Mouse (Mus musculus) MEL-GATA-1-ER (cell line): ENCODE measurements around the gene Ttc33.

Source experiments
- DNase-seq: peaks from one replicate; pipeline ENCODE4 v3.0.0-alpha.2; 2012; ENCODE audit warnings: low read depth; ENCODE audit errors: extremely low read depth

The Ttc33 gene

DNA sequence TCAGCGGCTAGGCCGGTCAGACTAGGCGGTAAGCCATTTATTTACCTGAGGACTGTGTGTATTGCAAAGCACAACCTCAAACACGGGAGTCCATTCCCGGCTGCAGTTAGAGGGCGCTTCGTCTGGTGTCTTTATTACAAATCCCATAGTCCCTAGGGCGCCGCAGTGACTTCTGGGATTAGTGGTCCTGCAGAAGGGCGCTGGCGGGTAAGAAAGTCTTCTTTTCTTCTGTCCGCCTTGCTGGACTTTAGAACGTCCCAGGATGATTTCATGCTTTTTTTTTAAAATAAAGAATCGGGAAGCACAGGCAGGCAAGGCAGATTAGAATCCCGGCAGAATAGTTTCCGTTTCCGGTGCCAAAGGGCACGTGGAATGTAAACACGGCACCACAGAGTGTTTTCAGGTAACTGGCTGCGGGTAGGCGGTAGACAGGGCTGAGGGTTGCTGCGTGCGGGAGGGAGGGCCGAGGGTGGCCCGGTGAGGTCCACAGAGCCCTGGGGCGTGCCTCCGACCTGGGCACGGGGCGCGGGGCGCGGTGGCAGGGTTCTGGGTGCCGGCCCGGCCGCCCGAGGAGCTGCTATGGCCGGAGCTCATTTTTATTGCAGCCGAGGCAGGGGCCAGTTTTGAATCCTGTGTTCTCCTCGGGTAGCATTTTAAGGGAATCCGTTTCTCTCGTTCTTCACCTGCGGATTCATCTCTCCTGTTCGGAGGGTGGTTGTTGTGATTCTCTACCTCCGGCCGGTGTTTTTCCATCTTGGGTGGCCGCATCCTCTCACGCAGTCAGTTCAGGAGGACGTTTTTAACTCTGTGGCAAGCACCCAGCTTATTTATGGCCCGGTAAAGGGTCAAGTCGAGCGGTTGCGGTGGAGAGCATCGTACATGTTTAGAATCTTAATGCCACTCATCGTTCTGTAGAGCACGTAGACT lies at the start of gene Ttc33:
Ttc33 (plus strand) TSS at position 160 of the 927 bp plus-strand sequence.
- DNase-seq, result no peak

DNA sequence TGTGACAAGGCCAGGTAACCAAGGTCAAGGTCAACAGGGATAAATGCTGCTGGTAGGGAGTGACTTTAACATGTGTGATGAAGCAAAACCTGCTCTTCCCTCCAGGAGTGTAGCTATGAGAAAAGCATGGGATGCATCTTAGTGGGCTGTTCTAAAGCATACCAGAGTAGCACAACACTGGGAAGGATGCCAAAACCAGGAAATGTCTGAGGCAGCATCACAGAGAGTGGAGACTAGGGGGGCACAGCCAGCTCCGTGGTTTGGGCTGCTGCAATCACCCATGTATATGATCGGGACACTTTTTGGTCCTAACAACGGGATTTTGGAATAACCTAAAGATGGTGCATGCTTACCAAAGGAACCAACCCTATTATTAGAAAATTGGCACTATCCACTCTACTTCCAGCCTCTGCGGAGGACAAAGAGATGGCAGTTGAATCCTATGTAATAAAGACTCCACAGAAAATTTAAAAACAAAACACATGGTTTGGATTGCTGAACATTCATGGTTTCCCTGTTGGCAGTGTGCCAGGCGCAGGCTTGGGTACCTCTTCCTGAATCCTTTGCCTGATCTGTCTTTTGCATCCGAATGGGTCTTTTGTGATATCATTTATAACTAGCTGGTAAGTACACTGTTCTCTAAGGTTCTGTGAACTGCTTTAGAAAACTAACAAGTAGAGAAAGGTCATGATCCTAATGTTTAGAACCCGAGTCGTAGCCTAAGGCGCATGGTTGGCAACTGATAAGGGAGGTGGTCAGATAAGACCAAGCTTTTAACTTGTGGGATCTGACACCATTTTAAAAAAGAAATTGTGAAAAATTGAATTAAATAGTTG lies 47.1 kb upstream of the Ttc33 start:
- peak; percentile 62 for DNase-seq

- DNase-seq, result no peak
Measured at GRCm38 (mm10) chr15:5139366-5139765, 46.0 kb upstream of the Ttc33 start.

- DNase-seq, result peak; percentile 91
Measured at GRCm38 (mm10) chr15:5139863-5140262, 45.5 kb upstream of the Ttc33 start.

DNA sequence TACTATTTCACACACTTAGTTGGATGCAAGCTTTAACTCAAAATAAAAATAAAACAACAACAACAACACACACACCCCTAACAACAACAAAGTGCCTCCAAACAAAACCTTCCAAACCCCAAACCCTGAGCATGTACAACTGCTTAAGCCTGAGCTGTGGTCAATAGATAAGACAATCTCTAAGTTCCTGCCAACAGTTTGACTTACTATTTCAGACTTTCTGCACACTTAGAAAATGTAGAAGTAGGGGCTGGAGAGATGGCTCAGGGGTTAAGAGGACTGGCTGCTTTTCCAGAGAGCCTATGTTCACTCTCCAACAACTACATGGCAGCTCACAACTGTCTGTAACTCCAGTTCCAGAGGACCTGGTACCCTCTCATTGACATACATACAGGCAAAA lies 45.0 kb upstream of the Ttc33 start:
- DNase-seq, result peak; percentile 88

DNA sequence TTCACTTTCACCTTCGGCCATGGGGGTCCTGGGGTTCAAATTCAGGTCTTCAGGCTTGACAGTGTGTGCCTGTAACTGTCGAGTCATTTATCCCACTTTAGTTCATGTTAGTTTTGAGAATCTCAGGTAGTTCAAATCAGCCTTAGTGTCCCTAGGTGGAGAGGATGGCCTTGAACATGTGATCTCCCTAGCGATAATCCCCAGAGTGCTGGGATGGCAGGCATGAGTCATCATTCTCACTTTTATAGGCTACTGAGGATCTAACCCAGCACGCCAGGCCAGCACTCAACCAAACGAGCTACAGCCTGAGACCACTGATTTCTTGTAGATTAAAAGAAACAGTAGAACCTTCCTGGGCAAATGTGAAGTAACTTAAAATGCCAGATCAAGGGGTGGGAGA lies 43.3 kb upstream of the Ttc33 start:
- no peak for DNase-seq

GRCm38 (mm10) chr15:5142714-5143113 lies 42.6 kb upstream of the Ttc33 start:
- DNase-seq, result no peak

GRCm38 (mm10) chr15:5143361-5144020 lies 41.8 kb upstream of the Ttc33 start, which contains the start of gene Prkaa1:
Prkaa1 (plus strand) TSS chr15:5143861.
- no peak for DNase-seq

- DNase-seq, result no peak
Measured at GRCm38 (mm10) chr15:5144021-5144778, 41.1 kb upstream of the Ttc33 start.

GRCm38 (mm10) chr15:5145196-5145945 lies 40.0 kb upstream of the Ttc33 start:
- no peak for DNase-seq

DNA sequence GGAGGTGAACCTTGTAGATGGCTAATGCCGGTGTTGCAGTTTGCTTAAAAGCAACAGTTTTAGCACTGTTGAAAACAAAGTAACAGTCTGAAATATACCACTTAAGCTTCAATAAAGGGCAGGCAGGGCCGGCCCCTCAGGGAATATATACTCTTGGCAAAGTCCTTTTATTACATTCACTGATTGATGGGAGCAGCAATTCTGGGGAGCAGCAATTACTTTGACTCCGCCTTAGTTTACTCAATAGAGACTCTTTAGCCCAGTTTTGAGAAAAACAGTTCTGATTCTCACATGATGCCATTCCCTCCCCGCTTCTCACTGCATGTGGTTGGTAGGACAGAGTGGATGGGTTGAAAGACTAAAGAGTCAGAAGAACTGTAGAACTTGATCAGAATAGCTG lies 36.1 kb upstream of the Ttc33 start:
- DNase-seq, result no peak

- DNase-seq, result no peak
Measured at GRCm38 (mm10) chr15:5152171-5152570, 33.2 kb upstream of the Ttc33 start.

- DNase-seq, result no peak
Measured at GRCm38 (mm10) chr15:5154621-5155020, 30.7 kb upstream of the Ttc33 start.

GRCm38 (mm10) chr15:5155093-5155492 lies 30.2 kb upstream of the Ttc33 start:
- no peak for DNase-seq

GRCm38 (mm10) chr15:5156355-5156754 lies 29.0 kb upstream of the Ttc33 start:
- no peak for DNase-seq

- no peak for DNase-seq
Measured at GRCm38 (mm10) chr15:5157386-5157785, 27.9 kb upstream of the Ttc33 start.

- DNase-seq, result no peak
Measured at GRCm38 (mm10) chr15:5158827-5159226, 26.5 kb upstream of the Ttc33 start.

- no peak for DNase-seq
Measured at GRCm38 (mm10) chr15:5165121-5165773, 20.1 kb upstream of the Ttc33 start.

GRCm38 (mm10) chr15:5173217-5173820 lies 12.0 kb upstream of the Ttc33 start:
- DNase-seq, result no peak
